Mouse (Mus musculus) embryonic facial prominence, embryonic 10.5 days (tissue): Measurements from ENCODE around the gene Lgals2. TPM values are rescaled to one million over a fixed set of nuclear protein-coding genes. Genes with fewer than 3 reads are reported as not detected.
"Not testable (repeated sequence)": the region's sequence is repeated elsewhere in the genome, so short reads cannot be mapped to it uniquely, and the experiment has no call there.

Experiments used
- DNase-seq: peaks from one replicate; pipeline ENCODE4 v3.0.0-alpha.2; 2017; ENCODE audit warnings: low spot score
- H3K27ac ChIP-seq: fragments of 300-500 bp; sonication (generic); replicated peaks from 2 replicates; pipeline ENCODE4 v1.5.1; 2016; ENCODE audit warnings: mild to moderate bottlenecking
- H3K27me3 ChIP-seq: fragments of 300-500 bp; sonication (generic); replicated peaks from 2 replicates; pipeline ENCODE4 v1.6.1; 2016; ENCODE audit warnings: low read depth, mild to moderate bottlenecking; ENCODE audit not compliant: poor library complexity, severe bottlenecking
- H3K36me3 ChIP-seq: fragments of 300-500 bp; sonication (generic); replicated peaks from 2 replicates; pipeline ENCODE4 v1.6.1; 2016; ENCODE audit warnings: mild to moderate bottlenecking, moderate library complexity
- H3K4me1 ChIP-seq: fragments of 300-500 bp; sonication (generic); 2 replicates; pipeline ENCODE4 v1.6.1; 2016
- H3K4me3 ChIP-seq: fragments of 300-500 bp; sonication (generic); 2 replicates; pipeline ENCODE4 v1.5.1; 2016; ENCODE audit warnings: mild to moderate bottlenecking, moderate library complexity
- H3K9me3 ChIP-seq: fragments of 300-500 bp; sonication (generic); 2 replicates; pipeline ENCODE4 v1.6.1; 2016; ENCODE audit warnings: mild to moderate bottlenecking
- WGBS: fragments of 180-500 bp; shearing (Covaris S2); methylation state at CpG from one replicate; pipeline ENCODE4 v1.1.7; 2016; 5-methylcytosine and 5-hydroxymethylcytosine counted together
- polyA plus RNA-seq: library from polyadenylated mRNA; unstranded; fragments of >200 nt; fragmentation: Nextera tagmentation; extraction: Ambion mirVana; gene quantifications from 2 replicates; pipeline ENCODE4 v1.2.1, GENCODE M21; 2016

Lgals2 gene
- polyA plus RNA-seq, 1 experiment from 2014 or later = not detected

DNA sequence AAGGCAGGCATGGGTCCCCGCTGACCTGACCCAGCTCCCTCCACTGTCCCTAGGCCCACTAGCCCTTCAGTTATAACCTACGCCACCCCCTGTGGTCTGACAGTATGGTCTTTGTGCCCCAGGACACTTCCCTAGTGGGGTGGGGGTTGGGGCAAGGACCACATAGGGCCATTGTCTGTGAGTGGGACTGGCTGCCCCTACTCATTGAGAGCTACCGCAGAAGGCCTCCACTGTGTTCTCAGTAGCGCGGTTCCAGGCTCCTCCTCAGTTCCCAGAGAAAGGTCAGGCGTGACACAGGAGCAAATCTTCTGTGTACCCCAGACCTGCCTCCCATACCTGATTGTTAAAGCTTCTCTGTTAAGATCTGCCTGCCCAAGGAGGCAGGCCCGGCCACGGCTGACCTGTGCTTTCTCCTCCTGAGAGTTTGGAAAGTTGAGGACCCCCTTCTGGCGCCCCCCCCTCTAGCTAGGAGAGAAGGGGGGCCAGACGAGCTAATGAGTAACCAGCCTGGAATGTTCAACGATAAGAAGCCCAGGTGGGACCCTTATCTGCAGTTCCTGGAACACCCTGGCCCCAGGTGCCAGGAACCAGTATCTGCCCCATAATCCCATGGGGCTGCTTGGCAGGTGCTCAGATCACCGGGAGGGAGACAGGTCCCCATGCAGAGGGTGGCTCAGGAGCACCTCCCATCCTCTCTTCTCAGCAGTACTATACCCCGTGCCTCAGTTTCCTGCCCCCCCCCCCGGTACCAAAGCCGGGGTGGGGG, 5.1 kb downstream of the Lgals2 start:
- Histone ChIP-seq H3K27ac (peak overlapping the region; percentile 1; the same call in 1 of the 2 replicates), H3K27me3 (0 out of 2 replicates have a peak, but pooled peaks cover 5% of the 10 kb centered on the region)

DNA sequence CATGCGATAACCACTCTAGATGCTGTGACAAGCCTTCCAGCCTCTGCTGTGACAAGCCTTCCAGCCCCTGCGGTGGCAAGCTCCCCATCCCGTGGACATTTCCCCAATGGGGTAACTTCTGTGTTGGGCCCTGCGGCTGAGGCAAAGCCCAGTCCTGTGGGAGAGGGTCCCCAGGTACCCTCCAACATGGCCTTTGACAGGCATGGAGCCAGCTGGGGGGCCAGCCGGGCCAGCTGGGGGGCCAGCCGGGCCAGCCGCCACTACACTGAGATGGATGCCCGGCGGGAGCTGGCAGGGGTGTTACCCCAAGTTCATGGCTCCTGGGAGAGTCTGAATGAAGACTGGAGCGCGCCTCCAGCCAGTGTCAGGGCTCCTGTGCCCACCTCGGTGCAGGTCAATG, 5.8 kb downstream of the Lgals2 start:
- 0 out of 2 replicates have a peak overlapping the region, but pooled peaks have one; percentile 8 for H3K4me3 ChIP-seq
- peaks cover 18% of the 10 kb centered on the region for H3K36me3 ChIP-seq
- no peaks in the 10 kb centered on the region for H3K9me3 ChIP-seq
- no peak for DNase-seq
- peaks cover 6% of the 10 kb centered on the region for H3K27me3 ChIP-seq
- 0 out of 2 replicates have a peak overlapping the region, but pooled peaks have one; percentile 10 for H3K27ac ChIP-seq
- 86% methylated on average over 12 of the region's 12 CpGs for WGBS
- H3K4me1 ChIP-seq = peaks cover 50% of the 10 kb centered on the region

More for the DNA sequence above, 5.1 kb downstream of the Lgals2 start:
- WGBS = 67% methylated on average over 15 of the region's 15 CpGs
- Histone ChIP-seq H3K9me3 (no peaks in the 10 kb centered on the region), H3K4me1 (peaks cover 43% of the 10 kb centered on the region), H3K4me3 (no peak overlapping the region), H3K36me3 (peaks cover 18% of the 10 kb centered on the region)
- no peak for DNase-seq

DNA sequence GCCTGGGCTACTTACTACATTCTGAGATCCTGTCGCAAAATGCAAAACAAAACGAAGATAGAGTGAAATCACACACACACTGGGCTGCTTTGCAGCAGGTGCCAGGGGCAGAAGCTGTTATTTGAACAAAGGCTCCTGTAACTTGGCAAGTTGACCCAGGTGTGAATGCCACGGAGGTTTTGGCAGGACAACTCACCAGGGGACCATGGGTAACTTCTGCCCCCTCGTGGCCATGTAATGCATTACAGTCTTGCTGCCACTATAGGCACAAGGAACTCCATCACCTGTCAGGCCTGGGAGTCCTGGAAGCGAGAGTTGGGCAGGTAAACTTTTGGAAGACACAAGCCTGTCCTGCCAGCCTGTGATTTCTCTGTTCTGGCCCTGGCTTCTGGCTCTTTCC, 6.9 kb downstream of the Lgals2 start:
- H3K27ac ChIP-seq = no peak overlapping the region
- H3K4me1 ChIP-seq = peaks cover 61% of the 10 kb centered on the region
- H3K27me3 ChIP-seq = peaks cover 17% of the 10 kb centered on the region
- H3K4me3 ChIP-seq = no peak overlapping the region
- DNase-seq = peak; percentile 85
- WGBS = 33% methylated on average over 5 of the region's 5 CpGs
- peaks cover 18% of the 10 kb centered on the region for H3K36me3 ChIP-seq
- H3K9me3 ChIP-seq = no peaks in the 10 kb centered on the region

DNA sequence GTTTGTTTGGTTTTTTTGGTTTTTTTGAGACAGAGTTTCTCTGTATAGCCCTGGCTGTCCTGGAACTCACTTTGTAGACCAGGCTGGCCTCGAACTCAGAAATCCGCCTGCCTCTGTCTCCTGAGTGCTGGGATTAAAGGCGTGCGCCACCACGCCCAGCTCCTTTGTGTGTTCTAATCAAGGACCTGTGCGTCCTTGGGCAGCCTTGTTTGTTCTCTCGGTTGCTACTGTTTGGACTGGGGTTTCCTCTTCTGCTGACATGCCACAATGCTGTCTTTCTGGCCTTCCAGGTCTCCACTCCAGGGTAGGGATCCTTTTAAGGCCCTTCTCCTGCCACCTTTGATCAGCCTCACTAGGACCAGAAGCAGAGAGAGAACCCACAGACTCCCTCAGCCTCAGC, 8.5 kb downstream of the Lgals2 start:
- 89% methylated on average over 7 of the region's 7 CpGs for WGBS
- not testable (repeated sequence) for H3K27ac ChIP-seq, H3K9me3 ChIP-seq, H3K4me3 ChIP-seq, DNase-seq
- Histone ChIP-seq H3K36me3 (peaks cover 18% of the 10 kb centered on the region), H3K4me1 (peaks cover 75% of the 10 kb centered on the region), H3K27me3 (peaks cover 28% of the 10 kb centered on the region)

DNA sequence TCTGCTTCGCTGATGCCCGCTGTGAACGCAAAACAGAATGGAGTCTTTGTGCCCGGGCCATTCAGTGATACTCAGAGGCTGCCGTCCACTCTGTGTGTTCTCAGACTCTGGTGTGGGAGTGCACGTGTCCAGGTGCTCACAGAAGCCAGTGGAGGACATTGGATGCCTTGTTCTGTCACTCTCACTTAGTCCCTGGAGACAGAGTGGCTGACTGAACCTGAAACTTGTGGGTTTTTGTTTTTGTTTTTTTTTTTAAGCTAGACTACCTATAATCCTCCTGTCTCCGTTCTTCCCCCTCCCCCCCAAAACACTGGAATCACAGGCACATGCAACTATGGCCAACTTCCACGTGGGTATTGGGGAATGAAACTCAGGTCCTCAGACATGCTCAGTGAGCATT, 9.0 kb downstream of the Lgals2 start:
- 78% methylated on average over 8 of the region's 8 CpGs for WGBS
- H3K27me3 ChIP-seq = peaks cover 32% of the 10 kb centered on the region
- H3K27ac ChIP-seq = 0 out of 2 replicates have a peak overlapping the region, but pooled peaks have one; percentile 26
- no peaks in the 10 kb centered on the region for H3K9me3 ChIP-seq
- no peak for DNase-seq
- H3K4me3 ChIP-seq = no peak overlapping the region
- H3K4me1 ChIP-seq = peaks cover 75% of the 10 kb centered on the region
- H3K36me3 ChIP-seq = peaks cover 18% of the 10 kb centered on the region

DNA sequence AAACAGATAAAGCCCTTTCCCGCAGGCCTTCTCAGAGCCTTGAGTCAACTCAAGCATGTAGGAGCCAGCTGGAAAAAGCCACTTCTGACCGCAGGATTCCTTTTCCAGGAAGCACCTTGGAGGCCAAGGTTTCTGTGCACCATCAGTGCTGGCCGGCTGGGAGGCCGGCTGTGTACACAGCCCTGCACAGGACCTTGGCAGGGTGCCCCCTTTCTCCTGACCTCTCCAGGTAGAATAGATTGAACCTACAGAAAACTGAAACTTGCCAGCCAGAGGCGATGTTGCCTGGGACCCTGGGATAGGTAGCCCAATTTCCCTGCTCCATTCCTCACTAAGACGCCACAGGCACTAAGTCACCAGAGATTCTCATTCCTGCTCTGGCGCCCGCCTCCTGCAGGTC, 9.5 kb downstream of the Lgals2 start:
- peak overlapping the region; percentile 26 for H3K27ac ChIP-seq
- H3K4me3 ChIP-seq = no peak overlapping the region
- peaks cover 37% of the 10 kb centered on the region for H3K27me3 ChIP-seq
- no peaks in the 10 kb centered on the region for H3K9me3 ChIP-seq
- WGBS = 84% methylated on average over 8 of the region's 8 CpGs
- H3K4me1 ChIP-seq = peaks cover 75% of the 10 kb centered on the region
- H3K36me3 ChIP-seq = peaks cover 18% of the 10 kb centered on the region
- no peak for DNase-seq

DNA sequence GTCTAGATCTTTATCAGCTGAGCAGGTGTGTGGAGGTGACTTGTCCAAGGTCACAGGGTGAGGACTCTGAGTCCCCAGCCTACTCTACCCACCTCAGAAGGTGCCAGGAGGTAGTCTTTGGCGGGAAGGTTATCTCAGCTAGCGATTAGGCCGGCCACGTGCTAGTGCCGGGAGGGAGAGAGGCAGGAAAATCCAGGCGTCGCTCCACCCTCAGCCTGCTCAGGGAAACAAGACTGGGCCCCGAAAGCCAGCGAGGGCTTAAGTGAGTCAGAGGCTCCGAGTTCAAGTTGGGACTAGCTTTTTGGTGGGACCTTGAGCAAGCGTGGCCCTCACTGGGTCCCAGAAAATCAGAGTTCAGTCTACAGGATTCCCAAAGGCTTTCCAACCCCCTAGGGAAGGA, 10.0 kb downstream of the Lgals2 start:
- peak; percentile 13 for DNase-seq
- peaks cover 39% of the 10 kb centered on the region for H3K27me3 ChIP-seq
- no peaks in the 10 kb centered on the region for H3K9me3 ChIP-seq
- H3K4me1 ChIP-seq = peaks cover 75% of the 10 kb centered on the region
- peak overlapping the region; percentile 26 for H3K27ac ChIP-seq
- no peak overlapping the region for H3K4me3 ChIP-seq
- WGBS = 70% methylated on average over 11 of the region's 11 CpGs
- H3K36me3 ChIP-seq = peaks cover 18% of the 10 kb centered on the region

DNA sequence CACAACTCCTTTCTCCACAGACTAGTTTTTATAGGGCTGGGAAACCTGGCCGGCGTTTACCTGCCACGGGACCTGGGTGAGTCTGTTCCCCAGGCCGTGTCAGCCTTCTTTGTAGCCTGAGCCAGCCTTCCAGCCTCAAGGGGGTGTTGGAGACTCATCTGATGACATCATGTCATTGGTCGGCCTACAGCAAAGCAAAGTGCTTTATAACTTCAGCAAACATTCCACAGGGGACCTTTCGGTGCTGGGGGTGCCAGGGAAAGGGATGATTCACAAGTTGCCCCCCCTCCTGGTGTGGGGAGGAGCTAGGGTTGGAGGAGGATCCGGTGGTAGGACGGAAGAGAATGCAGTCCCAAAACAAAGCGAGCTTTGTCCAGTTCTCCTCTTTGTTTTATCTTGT, 10.5 kb downstream of the Lgals2 start:
- peak overlapping the region; percentile 90; the same call in 1 of the 2 replicates for H3K27ac ChIP-seq

DNA sequence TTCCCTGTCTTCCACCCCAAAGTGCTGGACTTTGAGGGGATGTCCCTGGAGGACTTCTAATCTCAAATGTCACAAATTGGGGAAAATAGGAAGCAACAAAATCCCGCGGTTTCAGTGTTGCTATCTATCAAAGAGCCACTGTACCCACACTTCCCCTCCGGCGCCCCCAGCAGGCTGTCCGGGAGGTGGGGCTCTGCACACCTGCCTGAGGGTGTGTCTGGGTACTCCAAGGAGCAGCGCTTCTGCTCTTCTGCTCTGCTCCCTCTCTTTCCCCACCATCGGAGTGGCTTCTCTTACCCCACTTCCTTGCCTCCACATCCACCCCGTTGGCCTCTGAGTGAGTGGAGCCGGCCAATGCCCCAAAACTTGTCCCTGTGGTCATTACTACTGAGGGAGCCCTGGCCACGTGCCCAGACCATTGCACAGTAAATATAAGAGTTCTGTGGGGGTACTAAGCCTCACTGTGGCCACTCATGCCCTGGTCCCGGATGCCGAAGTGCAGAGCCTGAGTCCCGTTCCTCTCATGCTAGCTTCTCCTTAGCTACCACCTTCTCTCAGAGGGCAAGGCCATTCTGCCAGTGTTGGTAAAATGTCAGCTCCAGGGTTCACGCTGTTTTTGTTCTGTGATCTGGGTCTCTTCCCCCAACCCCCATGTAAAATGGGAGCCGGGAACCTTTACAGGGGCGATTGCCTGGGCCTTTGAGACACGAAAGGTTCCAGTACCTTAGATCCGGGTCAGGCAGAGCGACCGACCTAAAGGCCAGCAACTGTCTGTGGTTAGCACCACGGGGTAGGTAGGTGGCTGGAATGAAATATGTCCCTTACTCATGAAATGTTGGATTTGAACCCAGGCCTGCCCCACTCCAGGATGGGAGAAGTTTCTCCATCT, 11.5 kb downstream of the Lgals2 start:
- peak overlapping the region; percentile 90 for H3K27ac ChIP-seq
- peaks cover 79% of the 10 kb centered on the region for H3K4me1 ChIP-seq
- 34% methylated on average over 21 of the region's 21 CpGs for WGBS
- H3K27me3 ChIP-seq = peaks cover 39% of the 10 kb centered on the region
- H3K9me3 ChIP-seq = no peaks in the 10 kb centered on the region
- H3K36me3 ChIP-seq = peaks cover 11% of the 10 kb centered on the region
- peak overlapping the region; percentile 71 for H3K4me3 ChIP-seq
- DNase-seq = peak; percentile 36

More for the DNA sequence above, 10.5 kb downstream of the Lgals2 start:
- 31% methylated on average over 9 of the region's 9 CpGs for WGBS
- no peaks in the 10 kb centered on the region for H3K9me3 ChIP-seq
- peak overlapping the region; percentile 71; the same call in 1 of the 2 replicates for H3K4me3 ChIP-seq
- peaks cover 39% of the 10 kb centered on the region for H3K27me3 ChIP-seq
- H3K36me3 ChIP-seq = peaks cover 17% of the 10 kb centered on the region
- DNase-seq = peak; percentile 40
- peaks cover 75% of the 10 kb centered on the region for H3K4me1 ChIP-seq

DNA sequence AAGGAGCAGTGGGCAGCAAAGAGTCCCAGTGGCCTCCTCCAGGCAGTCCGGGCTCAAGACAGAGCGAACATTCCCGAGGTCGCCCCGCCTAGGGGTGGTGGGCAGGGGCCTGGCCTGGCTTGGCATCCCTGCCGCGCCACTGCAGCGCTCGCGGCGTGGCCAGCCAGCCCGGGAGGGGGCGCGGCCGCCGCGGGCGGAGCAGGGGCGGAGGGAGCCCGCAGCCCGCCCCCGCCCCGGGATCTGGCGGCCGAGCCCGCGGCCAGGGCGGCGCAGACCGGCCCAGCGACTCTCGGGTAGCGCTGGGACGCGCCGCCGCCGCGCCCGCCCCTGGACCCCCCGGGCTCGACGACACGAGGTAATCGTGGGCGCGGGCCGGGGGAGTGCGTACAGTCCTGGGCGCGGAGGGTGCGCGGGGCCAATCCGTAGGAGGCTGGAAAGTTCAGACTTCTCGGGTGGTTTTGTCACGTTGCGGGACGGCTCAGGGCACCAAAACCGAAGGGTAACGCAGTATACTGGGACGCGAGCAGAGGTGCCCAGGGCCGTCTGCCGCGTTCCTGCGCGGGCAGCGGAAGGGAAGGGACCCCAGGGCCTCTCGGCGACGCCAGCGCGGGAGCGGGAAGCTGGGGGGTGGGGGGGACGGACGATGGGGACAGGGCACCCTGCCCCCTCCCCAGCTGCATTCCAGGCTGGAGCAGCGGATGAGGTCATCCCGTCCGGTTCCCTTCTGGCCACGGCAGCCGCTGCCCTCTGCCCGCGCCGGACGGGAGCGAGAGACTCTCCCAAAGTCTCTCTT, 12.8 kb downstream of the Lgals2 start, which contains the start of gene Cdc42ep1:
Cdc42ep1 (plus strand) TSS at position 254 of the 793 bp plus-strand sequence.
- DNase-seq = peak; percentile 73
- Histone ChIP-seq H3K27me3 (peaks cover 39% of the 10 kb centered on the region), H3K36me3 (peaks cover 7% of the 10 kb centered on the region), H3K4me3 (peak within 1 kb of the TSS; percentile 71), H3K9me3 (no peaks in the 10 kb centered on the region), H3K27ac (peak within 1 kb of the TSS; percentile 90), H3K4me1 (peaks cover 80% of the 10 kb centered on the region)
- WGBS = under 1% methylated on average over 86 of the region's 86 CpGs

DNA sequence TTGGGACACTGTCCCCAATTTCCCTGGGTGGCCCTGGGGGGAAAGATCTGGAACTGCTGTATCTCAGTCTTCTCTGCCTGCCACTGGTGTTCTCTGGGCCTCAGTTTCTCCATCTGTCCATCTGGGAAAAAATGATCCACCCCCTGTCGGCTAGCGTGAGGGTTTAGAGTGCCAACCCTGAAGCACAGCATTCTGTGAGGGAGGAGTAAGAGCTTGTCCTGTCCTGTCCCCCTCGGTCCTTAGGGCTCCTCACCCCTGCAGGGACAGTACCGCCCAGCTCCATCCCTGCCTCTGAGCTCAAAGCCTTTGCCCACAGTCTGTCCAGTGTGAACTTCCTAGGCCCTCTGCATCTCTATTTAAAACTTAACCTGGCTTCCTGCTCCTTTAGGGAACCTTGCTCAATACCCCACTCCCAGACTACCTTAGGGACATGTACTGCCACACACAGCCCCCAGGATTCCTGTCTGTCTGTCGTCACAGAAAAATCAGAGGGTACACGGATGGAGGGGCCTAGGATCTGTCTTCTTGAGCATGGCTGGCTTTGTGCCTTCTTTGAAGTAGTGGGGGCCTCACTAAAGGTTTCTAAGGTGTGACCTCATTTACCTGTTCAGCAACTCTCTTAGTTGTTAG, 14.1 kb downstream of the Lgals2 start:
- 33% methylated on average over 6 of the region's 6 CpGs for WGBS
- H3K27ac ChIP-seq = peak overlapping the region; percentile 90
- peaks cover 81% of the 10 kb centered on the region for H3K4me1 ChIP-seq
- peaks cover 39% of the 10 kb centered on the region for H3K27me3 ChIP-seq
- H3K36me3 ChIP-seq = no peaks in the 10 kb centered on the region
- H3K9me3 ChIP-seq = peaks cover 5% of the 10 kb centered on the region; the same call in 1 of the 2 replicates
- DNase-seq = peak; percentile 15
- H3K4me3 ChIP-seq = no peak overlapping the region
